Mouse (Mus musculus): ENCODE data around the gene Egln1. TPM values are rescaled to one million over a fixed set of nuclear protein-coding genes. Genes with fewer than 3 reads are reported as not detected.

Gene Egln1
- polyA plus RNA-seq, 1 experiment from 2014 or later: 18.4 TPM

DNA sequence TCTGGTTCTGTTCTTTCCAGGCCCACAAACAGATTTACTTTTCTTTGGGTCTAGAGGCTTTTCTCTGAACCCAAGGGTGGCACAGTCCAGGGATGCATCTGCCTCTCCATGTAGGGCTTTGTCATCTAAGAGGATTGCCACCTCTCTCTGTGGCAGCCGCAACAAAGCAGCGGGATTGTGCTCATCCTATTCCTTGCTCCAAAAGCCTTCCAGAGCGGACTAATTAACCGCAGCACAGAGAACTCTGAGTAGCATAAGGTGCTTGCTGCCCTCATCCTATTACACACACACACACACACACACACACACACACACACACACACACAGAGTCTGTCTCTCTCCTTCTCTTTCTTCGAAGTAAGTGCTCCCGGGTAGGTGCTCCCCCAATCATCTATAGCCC is 5.3 kb downstream of the Egln1 start:
- no peak overlapping the region for H3K4me2 ChIP-seq
- no peaks in the 10 kb centered on the region for H3K9me3 ChIP-seq (replicated peaks)
- 91% methylated on average over 6 of the region's 6 CpGs for whole genome bisulfite sequencing
- no peak overlapping the region for H3K27ac ChIP-seq
- peaks cover 8% of the 10 kb centered on the region; the same call in 1 of the 2 replicates for H3K36me3 ChIP-seq
- H3K27me3 ChIP-seq: no peaks in the 10 kb centered on the region
- ATAC-seq (replicated peaks; ENCODE audit: insufficient number of reproducible peaks, insufficient read depth, low FRiP score, low read depth): no peak
- H3K4me1 ChIP-seq (replicated peaks): peaks cover 52% of the 10 kb centered on the region
- no peak overlapping the region for H3K9ac ChIP-seq
- no peak overlapping the region for H3K4me3 ChIP-seq

DNA sequence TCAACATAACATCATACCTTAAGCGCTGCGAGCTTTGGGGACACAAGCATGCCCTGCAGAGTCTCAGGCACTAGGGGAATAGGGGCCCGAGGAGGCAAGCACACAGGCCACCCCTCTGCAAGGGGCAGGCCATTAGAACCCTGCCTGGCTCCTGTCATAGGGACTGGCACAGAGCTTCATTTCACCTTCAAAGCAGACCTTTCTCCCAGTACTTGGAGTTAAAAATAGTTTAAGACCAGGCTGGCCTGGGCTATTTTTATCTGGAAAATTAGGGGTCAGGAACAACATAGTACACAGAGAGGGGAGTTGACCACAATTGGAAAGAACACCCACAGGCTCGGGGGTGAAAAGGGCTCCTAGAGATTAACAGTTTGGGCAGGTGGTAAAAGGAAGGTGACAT is 11.8 kb downstream of the Egln1 start:
- 67% methylated on average over 4 of the region's 4 CpGs for WGBS
- Histone ChIP-seq H3K27ac (peak overlapping the region; percentile 89), H3K27me3 (no peaks in the 10 kb centered on the region), H3K4me2 (no peak overlapping the region; the same call in 1 of the 2 replicates), H3K4me1 (replicated peaks) (peaks cover 42% of the 10 kb centered on the region), H3K4me3 (no peak overlapping the region), H3K9me3 (replicated peaks) (no peaks in the 10 kb centered on the region), H3K9ac (no peak overlapping the region), H3K36me3 (peaks cover 9% of the 10 kb centered on the region; the same call in 1 of the 2 replicates)
- ATAC-seq (replicated peaks; ENCODE audit: insufficient number of reproducible peaks, insufficient read depth, low FRiP score, low read depth): peak; percentile 61

- H3K36me3 ChIP-seq: peaks cover 9% of the 10 kb centered on the region; the same call in 1 of the 2 replicates
- WGBS: 94% methylated on average over 10 of the region's 10 CpGs
- H3K4me1 ChIP-seq (replicated peaks): peaks cover 40% of the 10 kb centered on the region
- H3K27me3 ChIP-seq: no peaks in the 10 kb centered on the region
- no peak for ATAC-seq (replicated peaks; ENCODE audit: insufficient number of reproducible peaks, insufficient read depth, low FRiP score, low read depth)
- H3K27ac ChIP-seq: peak overlapping the region; percentile 89
- no peak overlapping the region for H3K4me3 ChIP-seq
- H3K4me2 ChIP-seq: no peak overlapping the region
- no peak overlapping the region for H3K9ac ChIP-seq
- H3K9me3 ChIP-seq (replicated peaks): no peaks in the 10 kb centered on the region
These were observed 12.4 kb downstream of the Egln1 start for GRCm38 (mm10) chr8:124936699-124937098.

DNA sequence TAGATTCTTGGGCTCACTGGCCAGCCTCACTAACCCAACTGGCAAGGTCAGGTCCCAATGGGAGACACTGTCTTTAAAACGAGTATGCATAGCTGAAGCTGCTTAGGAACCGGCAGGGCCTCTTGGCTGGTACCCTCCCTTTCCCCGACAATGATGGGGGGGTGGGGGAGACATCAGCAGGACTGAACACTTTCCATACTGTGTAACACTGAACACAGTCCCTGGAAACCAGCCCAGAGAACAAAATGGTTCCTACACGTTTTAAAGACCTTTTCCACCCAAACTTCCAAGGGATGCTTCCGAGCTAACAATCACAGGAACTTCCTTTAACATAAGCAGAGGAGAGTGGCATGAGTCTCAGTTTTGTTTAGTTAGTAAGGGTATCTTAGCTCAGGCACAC is 14.0 kb downstream of the Egln1 start:
- no peak overlapping the region for H3K4me3 ChIP-seq
- no peak overlapping the region for H3K9ac ChIP-seq
- H3K4me2 ChIP-seq: no peak overlapping the region
- WGBS: 67% methylated on average over 5 of the region's 5 CpGs
- ATAC-seq (replicated peaks; ENCODE audit: insufficient number of reproducible peaks, insufficient read depth, low FRiP score, low read depth): no peak
- H3K27me3 ChIP-seq: no peaks in the 10 kb centered on the region
- 0 out of 2 replicates have a peak overlapping the region, but pooled peaks have one; percentile 31 for H3K27ac ChIP-seq
- H3K4me1 ChIP-seq (replicated peaks): peaks cover 39% of the 10 kb centered on the region
- H3K36me3 ChIP-seq: peaks cover 6% of the 10 kb centered on the region; the same call in 1 of the 2 replicates
- no peaks in the 10 kb centered on the region for H3K9me3 ChIP-seq (replicated peaks)

GRCm38 (mm10) chr8:124932435-124932834 is 16.7 kb downstream of the Egln1 start:
- no peak overlapping the region for H3K4me2 ChIP-seq
- no peaks in the 10 kb centered on the region for H3K27me3 ChIP-seq
- no peak overlapping the region for H3K9ac ChIP-seq
- H3K4me3 ChIP-seq: no peak overlapping the region
- H3K4me1 ChIP-seq (replicated peaks): peaks cover 55% of the 10 kb centered on the region
- no peak for ATAC-seq (replicated peaks; ENCODE audit: insufficient number of reproducible peaks, insufficient read depth, low FRiP score, low read depth)
- whole genome bisulfite sequencing: 54% methylated on average over 3 of the region's 3 CpGs
- H3K27ac ChIP-seq: no peak overlapping the region
- no peaks in the 10 kb centered on the region for H3K9me3 ChIP-seq (replicated peaks)
- H3K36me3 ChIP-seq: no peaks in the 10 kb centered on the region; the same call in 1 of the 2 replicates

GRCm38 (mm10) chr8:124930649-124931048 is 18.5 kb downstream of the Egln1 start:
- Histone ChIP-seq H3K27ac (peak overlapping the region; percentile 74), H3K9ac (no peak overlapping the region), H3K4me2 (no peak overlapping the region), H3K9me3 (replicated peaks) (no peaks in the 10 kb centered on the region), H3K36me3 (no peaks in the 10 kb centered on the region; the same call in 1 of the 2 replicates), H3K4me3 (no peak overlapping the region), H3K27me3 (no peaks in the 10 kb centered on the region), H3K4me1 (replicated peaks) (peaks cover 66% of the 10 kb centered on the region)
- WGBS: 77% methylated on average over 4 of the region's 4 CpGs
- ATAC-seq (replicated peaks; ENCODE audit: insufficient number of reproducible peaks, insufficient read depth, low FRiP score, low read depth): no peak

DNA sequence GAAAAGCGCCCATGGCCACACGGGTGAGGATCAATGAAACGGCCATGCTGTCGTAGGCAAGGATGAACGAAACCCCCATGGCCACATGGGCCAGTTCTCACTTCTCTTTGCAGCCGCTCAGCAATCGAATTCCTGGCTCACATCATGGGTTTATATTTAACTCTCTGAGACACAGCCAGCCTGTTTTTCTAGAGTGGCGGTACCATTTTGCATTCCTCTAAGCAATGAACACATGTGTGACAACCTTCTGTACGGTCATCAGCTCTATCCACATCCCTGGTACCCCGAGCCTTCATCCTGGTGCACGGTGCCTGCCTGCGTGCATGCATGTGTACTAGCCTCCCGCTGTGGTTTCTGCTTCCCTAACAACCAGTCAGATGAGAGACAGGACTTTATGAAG is 19.0 kb downstream of the Egln1 start:
- Histone ChIP-seq H3K36me3 (no peaks in the 10 kb centered on the region; the same call in 1 of the 2 replicates), H3K4me2 (peak overlapping the region; percentile 27), H3K9ac (no peak overlapping the region), H3K27ac (peak overlapping the region; percentile 74), H3K9me3 (replicated peaks) (no peaks in the 10 kb centered on the region), H3K4me1 (replicated peaks) (peaks cover 67% of the 10 kb centered on the region), H3K27me3 (no peaks in the 10 kb centered on the region), H3K4me3 (no peak overlapping the region)
- ATAC-seq (replicated peaks; ENCODE audit: insufficient number of reproducible peaks, insufficient read depth, low FRiP score, low read depth): no peak
- WGBS: 44% methylated on average over 13 of the region's 13 CpGs

- Histone ChIP-seq H3K36me3 (no peaks in the 10 kb centered on the region; the same call in 1 of the 2 replicates), H3K4me3 (no peak overlapping the region), H3K9ac (no peak overlapping the region), H3K27me3 (no peaks in the 10 kb centered on the region), H3K9me3 (replicated peaks) (no peaks in the 10 kb centered on the region), H3K4me2 (no peak overlapping the region), H3K27ac (no peak overlapping the region), H3K4me1 (replicated peaks) (peaks cover 69% of the 10 kb centered on the region)
- ATAC-seq (replicated peaks; ENCODE audit: insufficient number of reproducible peaks, insufficient read depth, low FRiP score, low read depth): no peak
- 75% methylated on average over 11 of the region's 11 CpGs for WGBS
These were observed 20.1 kb downstream of the Egln1 start for GRCm38 (mm10) chr8:124929006-124929405.

DNA sequence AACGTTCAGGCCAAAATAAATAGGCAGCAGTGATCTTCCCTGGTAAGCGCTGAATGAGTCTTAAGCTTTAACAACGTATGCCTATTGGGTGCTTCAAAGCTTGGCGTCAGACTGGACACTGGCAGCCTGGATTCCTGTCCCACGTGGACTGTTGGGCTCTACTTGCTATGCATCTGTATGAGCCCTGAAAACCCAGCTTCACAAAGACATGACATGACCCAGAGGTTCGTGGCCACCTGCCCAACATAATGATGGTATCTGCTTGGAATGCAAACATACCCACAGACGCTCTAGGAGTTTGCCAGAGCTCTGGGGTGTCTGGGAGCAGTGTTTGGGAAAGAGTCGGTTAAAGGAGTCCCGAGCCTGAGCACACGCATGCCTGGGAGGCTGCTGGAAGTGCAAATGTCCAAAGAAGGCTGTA is 22.8 kb downstream of the Egln1 start:
- no peaks in the 10 kb centered on the region for H3K36me3 ChIP-seq
- H3K4me3 ChIP-seq: no peak overlapping the region
- 0 out of 2 replicates have a peak overlapping the region, but pooled peaks have one; percentile 13 for H3K9ac ChIP-seq
- H3K27ac ChIP-seq: peak overlapping the region; percentile 85
- ATAC-seq (replicated peaks; ENCODE audit: insufficient number of reproducible peaks, insufficient read depth, low FRiP score, low read depth): peak; percentile 79
- 19% methylated on average over 10 of the region's 10 CpGs for WGBS
- no peaks in the 10 kb centered on the region for H3K27me3 ChIP-seq
- H3K4me1 ChIP-seq (replicated peaks): peaks cover 85% of the 10 kb centered on the region
- H3K4me2 ChIP-seq: peak overlapping the region; percentile 21
- no peaks in the 10 kb centered on the region for H3K9me3 ChIP-seq (replicated peaks)

DNA sequence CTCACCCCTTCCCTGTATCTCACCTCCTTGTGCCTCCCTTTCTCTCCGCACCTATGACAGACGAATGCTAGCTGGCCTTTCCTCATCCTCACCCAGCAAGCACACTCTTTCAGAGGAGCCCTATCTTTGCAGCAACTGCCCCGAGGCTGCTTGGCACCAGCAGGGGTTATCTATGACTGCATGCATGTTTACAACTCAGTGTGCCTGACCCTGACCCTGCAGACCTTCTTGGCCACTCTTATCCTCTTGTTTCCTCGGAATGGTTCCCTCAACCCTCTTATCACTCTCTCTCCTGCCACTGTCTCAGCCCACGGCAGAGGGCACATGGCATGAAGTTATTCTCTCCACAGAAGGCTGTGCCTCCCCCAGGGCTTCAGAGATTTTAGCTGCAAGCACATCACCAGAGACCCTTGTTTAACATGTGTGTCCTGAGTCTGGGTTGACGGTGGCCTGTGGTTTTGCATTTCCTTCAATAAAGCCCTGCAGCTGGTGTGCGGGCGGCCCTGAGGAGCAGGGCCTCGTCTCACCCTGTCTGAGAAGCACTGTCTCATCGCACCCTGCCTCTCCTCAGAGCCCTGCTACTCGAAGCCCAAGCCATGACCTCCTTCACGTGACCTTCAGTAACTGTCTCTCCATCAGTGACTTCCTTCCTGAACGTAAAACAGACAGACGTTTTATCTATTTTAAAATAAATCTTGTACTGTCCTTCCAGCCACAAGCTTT is 23.4 kb downstream of the Egln1 start:
- no peak overlapping the region for H3K4me3 ChIP-seq
- H3K4me1 ChIP-seq (replicated peaks): peaks cover 90% of the 10 kb centered on the region
- H3K9me3 ChIP-seq (replicated peaks): no peaks in the 10 kb centered on the region
- no peaks in the 10 kb centered on the region for H3K36me3 ChIP-seq
- H3K9ac ChIP-seq: 0 out of 2 replicates have a peak overlapping the region, but pooled peaks have one; percentile 15
- H3K4me2 ChIP-seq: peak overlapping the region; percentile 21; the same call in 1 of the 2 replicates
- H3K27ac ChIP-seq: peak overlapping the region; percentile 85
- no peaks in the 10 kb centered on the region for H3K27me3 ChIP-seq
- 28% methylated on average over 14 of the region's 14 CpGs for WGBS
- ATAC-seq (replicated peaks; ENCODE audit: insufficient number of reproducible peaks, insufficient read depth, low FRiP score, low read depth): no peak

DNA sequence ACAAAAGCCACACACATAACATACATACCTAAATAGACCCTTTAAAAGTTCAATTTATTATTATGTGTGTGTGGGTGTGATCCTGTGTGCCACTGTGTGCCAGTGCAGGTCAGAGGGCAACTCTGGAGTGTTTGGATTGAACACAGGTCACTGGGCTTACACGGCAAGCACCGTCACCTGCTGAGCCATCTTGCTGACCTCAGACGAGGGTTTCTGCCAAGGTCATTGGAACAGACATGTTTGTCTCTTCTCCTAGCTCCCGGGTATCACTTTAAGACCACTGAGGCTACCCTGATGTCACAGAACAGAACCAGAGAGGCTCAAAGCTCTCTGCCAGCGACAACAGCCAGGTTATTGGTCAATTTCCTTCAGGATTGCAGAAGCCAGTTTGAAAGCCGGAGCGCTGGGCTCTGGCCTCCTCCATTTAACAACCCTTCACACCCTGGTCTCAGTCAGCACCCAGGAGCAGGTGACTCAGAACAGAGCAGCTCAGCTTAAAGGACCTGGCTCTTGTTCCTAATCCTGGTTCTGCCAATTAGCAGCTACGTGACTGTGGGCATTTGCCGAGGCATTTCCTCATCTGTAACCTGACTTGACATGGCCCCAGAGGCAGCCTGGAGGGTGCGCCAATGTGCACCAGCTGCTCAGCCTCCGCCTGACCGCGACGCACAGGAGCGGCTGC is 25.0 kb downstream of the Egln1 start:
- H3K4me2 ChIP-seq: no peak overlapping the region
- peaks cover 85% of the 10 kb centered on the region for H3K4me1 ChIP-seq (replicated peaks)
- no peaks in the 10 kb centered on the region for H3K27me3 ChIP-seq
- H3K4me3 ChIP-seq: no peak overlapping the region
- no peaks in the 10 kb centered on the region for H3K36me3 ChIP-seq
- ATAC-seq (replicated peaks; ENCODE audit: insufficient number of reproducible peaks, insufficient read depth, low FRiP score, low read depth): no peak
- no peak overlapping the region for H3K27ac ChIP-seq
- WGBS: 83% methylated on average over 15 of the region's 15 CpGs
- H3K9ac ChIP-seq: no peak overlapping the region
- H3K9me3 ChIP-seq (replicated peaks): no peaks in the 10 kb centered on the region
